Mouse (Mus musculus) liver, postnatal 0 days (tissue): ENCODE measurements around the gene Arid3b.

Source experiments
- CTCF ChIP-seq: sonication (generic); IDR thresholded peaks from 2 replicates; pipeline ENCODE4 v1.5.1; 2016; ENCODE audit warnings: antibody characterized with exemption, low read depth
- EP300 ChIP-seq: IDR thresholded peaks from 2 replicates; pipeline ENCODE4 v1.6.1; 2016; ENCODE audit warnings: antibody characterized with exemption, low read depth, mild to moderate bottlenecking

- no peak for TF ChIP-seq EP300
- TF ChIP-seq CTCF = no peak
Measured at GRCm38 (mm10) chr9:57867236-57867635, 30.6 kb upstream of the Arid3b start.
